7 mouse cellular contexts compared by ENCODE assay signal in the genomic region with DNA sequence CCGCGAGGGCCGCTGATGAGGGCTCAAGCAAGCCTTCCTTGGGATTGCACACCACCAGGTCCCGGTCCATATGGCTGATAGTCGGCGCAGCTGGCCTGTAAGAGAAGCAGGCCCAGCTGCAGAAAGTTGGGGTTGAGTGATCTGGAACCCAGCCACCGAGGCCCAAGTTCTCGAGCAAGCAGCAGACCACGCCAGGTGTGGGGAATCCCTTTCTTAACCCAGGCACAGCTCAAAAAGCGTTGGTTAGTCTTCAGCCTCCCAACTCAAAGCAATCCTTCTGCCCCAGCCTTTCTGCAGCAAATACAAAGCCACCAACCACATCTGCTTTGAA. TPM values are rescaled to one million over a fixed set of nuclear protein-coding genes. Genes with fewer than 3 reads are reported as not detected.
DNase-seq lines count a peak whose midpoint lies in the region; ATAC-seq and TF ChIP-seq lines count a peak whose summit lies in the region.

A gene (minus strand): TSS at position 121 of the 331 bp plus-strand sequence.

- no peak for TF ChIP-seq CTCF in bone marrow macrophage, adult 2 months (IDR thresholded peaks at IDR 0.05; ENCODE audit: low read depth, low read length)
- TF ChIP-seq CTCF in olfactory bulb, adult 2 months (IDR thresholded peaks at IDR 0.05; ENCODE audit: insufficient read depth, low read depth, low read length), result no peak

- H3K4me2 ChIP-seq in limb, embryonic 13.5 days (replicated peaks), result peak within 1 kb of the TSS; percentile 92

- peak; percentile 7; the same call in 1 of the 2 replicates for ATAC-seq in granulocyte monocyte progenitor cell, adult 5-6 weeks (replicated peaks; ENCODE audit: poor library complexity, severe bottlenecking)
- no peak for ATAC-seq in limb, embryonic 13.5 days (ENCODE audit: low FRiP score, low read depth)

- H3K27me3 ChIP-seq in limb, embryonic 13.5 days, result no peaks in the 10 kb centered on the region

- peaks cover 12% of the 10 kb centered on the region for H3K36me3 ChIP-seq in limb, embryonic 13.5 days

- H3K9me3 ChIP-seq in limb, embryonic 13.5 days, result no peaks in the 10 kb centered on the region

- H3K4me1 ChIP-seq in bone marrow macrophage, adult 2 months (ENCODE audit: control insufficient read depth, insufficient read depth, low read length), result peaks cover 10% of the 10 kb centered on the region
- peaks cover 14% of the 10 kb centered on the region for H3K4me1 ChIP-seq in limb, embryonic 13.5 days
- H3K4me1 ChIP-seq in olfactory bulb, adult 2 months (ENCODE audit: control insufficient read depth, insufficient read depth, low read length), result peaks cover 13% of the 10 kb centered on the region

- peak within 1 kb of the TSS; percentile 82 for H3K9ac ChIP-seq in limb, embryonic 13.5 days

- H3K27ac ChIP-seq in bone marrow macrophage, adult 2 months (ENCODE audit: insufficient read depth, low read depth, low read length), result no peak within 1 kb of the TSS
- peak within 1 kb of the TSS; percentile 55; the same call in 1 of the 2 replicates for H3K27ac ChIP-seq in limb, embryonic 13.5 days
- no peak within 1 kb of the TSS for H3K27ac ChIP-seq in olfactory bulb, adult 2 months (ENCODE audit: insufficient read depth, low read depth, low read length)

- peak; percentile 29 for DNase-seq in left cerebral cortex, postnatal 4 days
- DNase-seq in left cerebral cortex, postnatal 25 days (ENCODE audit: low spot score in 2 of 2), result no peak
- no peak for DNase-seq in T-cell, adult 2 months (ENCODE audit: low spot score)

- 12% methylated on average over 10 of the region's 10 CpGs for WGBS in limb, embryonic 13.5 days
- 18% methylated on average over 10 of the region's 10 CpGs for WGBS in olfactory bulb, adult 2 months

- intact Hi-C loops in left cerebral cortex, postnatal 4 days (cut with DNase I), result no loop called here
- intact Hi-C loops in left cerebral cortex, postnatal 25 days (cut with DNase I), result no loop called here

- peak within 1 kb of the TSS; percentile 100 for H3K4me3 ChIP-seq in bone marrow macrophage, adult 2 months (ENCODE audit: insufficient read depth, low read length)
- peak within 1 kb of the TSS; percentile 85 for H3K4me3 ChIP-seq in limb, embryonic 13.5 days
- H3K4me3 ChIP-seq in olfactory bulb, adult 2 months (ENCODE audit: insufficient read depth, low read depth, low read length), result peak within 1 kb of the TSS; percentile 92

- no peak for TF ChIP-seq POLR2A in bone marrow macrophage, adult 2 months (IDR thresholded peaks at IDR 0.05; ENCODE audit: borderline replicate concordance, low read depth, low read length)
- no peak for TF ChIP-seq POLR2A in olfactory bulb, adult 2 months (IDR thresholded peaks at IDR 0.05; ENCODE audit: insufficient read depth, low read depth, low read length)

RNA-seq across cellular contexts. Expression of the gene that starts here (rescaled TPM):
- total RNA-seq in left cerebral cortex, postnatal 4 days (2021), result 10 to 100 TPM; 11.8 to 14.8 TPM
- total RNA-seq in left cerebral cortex, postnatal 25 days (2021), result 10 to 100 TPM in 1 of 2 experiments, 1 to 10 TPM in 1; 7.3 to 10.4 TPM
- polyA plus RNA-seq in bone marrow macrophage, adult 2 months (2012; ENCODE audit: insufficient read depth, insufficient read length, missing spikeins), result 6.2 and 14.1 TPM in 2 replicates
- 1.5 and 9.1 TPM in 2 replicates for total RNA-seq in granulocyte monocyte progenitor cell, adult 5-6 weeks (2014; fragmentation: Nextera tagmentation)
- total RNA-seq in granulocyte monocyte progenitor cell, adult 5-6 weeks (2017), result 2.3 and 9.8 TPM in 2 replicates
- polyA plus RNA-seq in limb, embryonic 13.5 days (2015; fragmentation: Nextera tagmentation; extraction: Ambion mirVana), result 20.6 and 24.0 TPM in 2 replicates
- not detected in 2 replicates for polyA plus RNA-seq in olfactory bulb, adult 2 months (2012; ENCODE audit: insufficient read depth, insufficient read length, low replicate concordance, missing spikeins)
